Comparison of ENCODE assay signal across 8 mouse cellular contexts in the genomic region with DNA sequence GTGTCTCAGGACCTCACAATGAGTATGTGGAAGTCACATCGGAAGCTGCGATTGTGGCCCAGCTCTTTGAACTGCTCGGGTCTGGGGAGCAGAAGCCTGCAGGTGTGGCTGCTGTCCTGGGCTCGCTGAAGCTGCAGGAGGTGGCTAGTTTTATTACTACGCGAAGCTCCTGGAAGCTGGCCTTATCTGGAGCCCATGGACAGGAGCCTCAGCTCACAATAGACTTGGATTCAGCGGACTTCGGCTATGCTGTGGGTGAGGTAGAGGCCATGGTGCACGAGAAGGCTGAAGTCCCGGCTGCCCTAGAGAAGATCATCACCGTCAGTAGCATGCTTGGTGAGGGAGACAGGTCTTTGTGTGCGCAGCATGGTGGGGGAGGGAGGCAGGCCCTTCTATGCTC. TPM values are rescaled to one million over a fixed set of nuclear protein-coding genes. Genes with fewer than 3 reads are reported as not detected.
DNase-seq lines count a peak whose midpoint lies in the region; ATAC-seq and TF ChIP-seq lines count a peak whose summit lies in the region.

No protein-coding gene starts in this region.

- H3K4me1 ChIP-seq in heart, adult 2 months (ENCODE audit: control insufficient read depth, insufficient read depth, low read length) = peaks cover 6% of the 10 kb centered on the region
- peaks cover 34% of the 10 kb centered on the region for H3K4me1 ChIP-seq in forebrain, embryonic 16.5 days (replicated peaks; ENCODE audit: control insufficient read depth, insufficient read depth, low read length)
- H3K4me1 ChIP-seq in liver, embryonic 15.5 days (replicated peaks) = peaks cover 61% of the 10 kb centered on the region

- H3K27ac ChIP-seq in heart, adult 2 months = no peak overlapping the region
- no peak overlapping the region for H3K27ac ChIP-seq in forebrain, embryonic 16.5 days (ENCODE audit: low read length)
- peak overlapping the region; percentile 76 for H3K27ac ChIP-seq in liver, embryonic 15.5 days (replicated peaks)

- no peak overlapping the region for H3K9ac ChIP-seq in heart, adult 2 months (ENCODE audit: low read depth, low read length)
- peak overlapping the region; percentile 88 for H3K9ac ChIP-seq in forebrain, embryonic 16.5 days (replicated peaks; ENCODE audit: low read depth, low read length)
- H3K9ac ChIP-seq in liver, embryonic 15.5 days = 0 out of 2 replicates have a peak overlapping the region, but pooled peaks have one; percentile 74

- TF ChIP-seq CTCF in heart, adult 2 months (IDR thresholded peaks at IDR 0.05) = no peak
- TF ChIP-seq CTCF in C2C12 (IDR thresholded peaks at IDR 0.05; ENCODE audit: control insufficient read depth, insufficient read depth, insufficient read length) = no peak

- intact Hi-C loops in heart, adult 2 months (cut with DNase I) = loop anchor here (2.0 kb wide), 1 partner anchor 203 kb away; a partner anchor contains a TSS
- intact Hi-C loops in heart, postnatal 14 days (cut with DNase I) = loop anchor here (5.0 to 10.0 kb wide), 2 partner anchors 231 to 253 kb away; no protein-coding TSS in a partner anchor

- ATAC-seq in forebrain, embryonic 16.5 days = no peak
- no peak for ATAC-seq in liver, embryonic 15.5 days (ENCODE audit: insufficient read depth)

- 67% methylated on average over 12 of the region's 12 CpGs for WGBS in heart, adult 2 months
- 67% methylated on average over 12 of the region's 12 CpGs for WGBS in forebrain, embryonic 16.5 days
- WGBS in liver, embryonic 15.5 days (ENCODE audit: insufficient replicate concordance) = 50% methylated on average over 12 of the region's 12 CpGs

- no peak for TF ChIP-seq EP300 in heart, adult 2 months (IDR thresholded peaks at IDR 0.05; ENCODE audit: insufficient read depth, low read depth, low read length)

- H3K79me3 ChIP-seq in C2C12 (ENCODE audit: low read depth) = no peaks in the 10 kb centered on the region

- no peak for DNase-seq in heart, adult 2 months
- DNase-seq in heart, postnatal 14 days = no peak
- DNase-seq in adrenal gland, adult 2 months = no peak
- DNase-seq in lung, postnatal 4 days = no peak
- no peak for DNase-seq in adrenal gland, adult 18-20 months (ENCODE audit: low spot score in 2 of 2)

- no peaks in the 10 kb centered on the region for H3K27me3 ChIP-seq in heart, adult 2 months (ENCODE audit: control insufficient read depth, insufficient read depth, low read length)
- H3K27me3 ChIP-seq in C2C12 (ENCODE audit: control insufficient read depth, insufficient read depth, insufficient read length) = no peaks in the 10 kb centered on the region
- no peaks in the 10 kb centered on the region for H3K27me3 ChIP-seq in forebrain, embryonic 16.5 days (replicated peaks; ENCODE audit: control insufficient read depth, insufficient read depth, low read length)
- H3K27me3 ChIP-seq in liver, embryonic 15.5 days = 0 out of 2 replicates have a peak, but pooled peaks cover 4% of the 10 kb centered on the region

- H3K9me3 ChIP-seq in forebrain, embryonic 16.5 days (ENCODE audit: control insufficient read depth, low read length) = no peaks in the 10 kb centered on the region
- no peaks in the 10 kb centered on the region for H3K9me3 ChIP-seq in liver, embryonic 15.5 days (replicated peaks)

- H3K79me2 ChIP-seq in heart, adult 2 months (replicated peaks; ENCODE audit: control insufficient read depth, insufficient read depth, low read length) = no peaks in the 10 kb centered on the region
- H3K79me2 ChIP-seq in C2C12 (ENCODE audit: control insufficient read depth, insufficient read depth) = peaks cover 8% of the 10 kb centered on the region

- H3K4me2 ChIP-seq in forebrain, embryonic 16.5 days (ENCODE audit: low read length) = peak overlapping the region; percentile 80
- H3K4me2 ChIP-seq in liver, embryonic 15.5 days = peak overlapping the region; percentile 75

- peak overlapping the region; percentile 87; the same call in 1 of the 2 replicates for H3K4me3 ChIP-seq in heart, adult 2 months
- H3K4me3 ChIP-seq in C2C12 (ENCODE audit: insufficient read depth, poor library complexity, severe bottlenecking) = no peak overlapping the region
- peak overlapping the region; percentile 72 for H3K4me3 ChIP-seq in forebrain, embryonic 16.5 days (replicated peaks; ENCODE audit: low read length)
- H3K4me3 ChIP-seq in liver, embryonic 15.5 days (replicated peaks) = peak overlapping the region; percentile 83

- no peak for TF ChIP-seq POLR2A in heart, adult 2 months (IDR thresholded peaks at IDR 0.05; ENCODE audit: insufficient read depth, low read depth, low read length)

- no peaks in the 10 kb centered on the region for H3K36me3 ChIP-seq in heart, adult 2 months (ENCODE audit: control insufficient read depth, insufficient read depth, low read length)
- H3K36me3 ChIP-seq in C2C12 (ENCODE audit: control insufficient read depth, insufficient read depth) = peaks cover 9% of the 10 kb centered on the region
- H3K36me3 ChIP-seq in forebrain, embryonic 16.5 days (ENCODE audit: control insufficient read depth, insufficient read depth) = no peaks in the 10 kb centered on the region
- H3K36me3 ChIP-seq in liver, embryonic 15.5 days (replicated peaks) = peaks cover 18% of the 10 kb centered on the region

- H3ac ChIP-seq in C2C12 (ENCODE audit: control insufficient read depth, insufficient read length, low read depth) = peak overlapping the region; percentile 5

TF ChIP-seq in C2C12, 6 proteins besides CTCF, POLR2A, EP300 and RAD21:
- TF ChIP-seq MAX (IDR thresholded peaks at IDR 0.05) (no peak), CEBPB (IDR thresholded peaks at IDR 0.05; ENCODE audit: low read depth) (no peak), USF1 (IDR thresholded peaks at IDR 0.05; ENCODE audit: low read depth) (no peak), FOSL1 (IDR thresholded peaks at IDR 0.05; ENCODE audit: insufficient read depth, low read length, poor library complexity, severe bottlenecking) (no peak)

RNA-seq across cellular contexts. Expression of a gene that starts 1.1 kb away (rescaled TPM):
- 10 to 100 TPM; 10.7 to 13.4 TPM for total RNA-seq in heart, adult 2 months (2021)
- 8.2 and 9.7 TPM in 2 replicates for polyA plus RNA-seq in heart, adult 2 months (2012; rRNA removed)
- total RNA-seq in heart, postnatal 14 days (2021) = 10 to 100 TPM in 1 of 2 experiments, 1 to 10 TPM in 1; 9.6 to 11.4 TPM
- 11.5 TPM for polyA plus RNA-seq in C2C12 (2012; fragmentation: generic; extraction: Trizol)
- polyA plus RNA-seq in forebrain, embryonic 16.5 days (2015; fragmentation: Nextera tagmentation; extraction: Ambion mirVana) = 55.2 and 56.6 TPM in 2 replicates
- polyA plus RNA-seq in liver, embryonic 15.5 days (2015; fragmentation: Nextera tagmentation; extraction: Ambion mirVana) = 4.4 and 6.2 TPM in 2 replicates
- 10 to 100 TPM; 11.6 to 21.6 TPM for total RNA-seq in adrenal gland, adult 2 months (2021)
- polyA plus RNA-seq in adrenal gland, adult 2 months (2012; rRNA removed) = 6.0 and 6.7 TPM in 2 replicates
- total RNA-seq in adrenal gland, adult 18-20 months (2021) = 10 to 100 TPM; 10.9 to 12.0 TPM

RNA-seq across cellular contexts. Expression of a gene that starts 3.5 kb away (rescaled TPM):
- total RNA-seq in heart, adult 2 months (2021) = 1 to 10 TPM; 3.9 to 4.1 TPM
- 1.1 and 1.3 TPM in 2 replicates for polyA plus RNA-seq in heart, adult 2 months (2012; rRNA removed)
- 1 to 10 TPM; 2.5 to 3.3 TPM for total RNA-seq in heart, postnatal 14 days (2021)
- 0.63 TPM for polyA plus RNA-seq in C2C12 (2012; fragmentation: generic; extraction: Trizol)
- 21.5 and 32.9 TPM in 2 replicates for polyA plus RNA-seq in forebrain, embryonic 16.5 days (2015; fragmentation: Nextera tagmentation; extraction: Ambion mirVana)
- polyA plus RNA-seq in liver, embryonic 15.5 days (2015; fragmentation: Nextera tagmentation; extraction: Ambion mirVana) = 1.2 and 1.6 TPM in 2 replicates
- total RNA-seq in adrenal gland, adult 2 months (2021) = 1 to 10 TPM; 6.3 to 7.3 TPM
- 3.0 and 4.2 TPM in 2 replicates for polyA plus RNA-seq in adrenal gland, adult 2 months (2012; rRNA removed)
- total RNA-seq in adrenal gland, adult 18-20 months (2021) = 1 to 10 TPM; 6.1 to 7.4 TPM

RNA-seq across cellular contexts. Expression of a gene that starts 10.7 kb away (rescaled TPM):
- total RNA-seq in heart, adult 2 months (2021) = 1 to 10 TPM; 5.3 to 5.6 TPM
- polyA plus RNA-seq in heart, adult 2 months (2012; rRNA removed) = 8.2 and 10.2 TPM in 2 replicates
- total RNA-seq in heart, postnatal 14 days (2021) = 1 to 10 TPM; 4.6 to 5.4 TPM
- polyA plus RNA-seq in C2C12 (2012; fragmentation: generic; extraction: Trizol) = 3.9 TPM
- 13.3 and 16.5 TPM in 2 replicates for polyA plus RNA-seq in forebrain, embryonic 16.5 days (2015; fragmentation: Nextera tagmentation; extraction: Ambion mirVana)
- 16.3 and 17.4 TPM in 2 replicates for polyA plus RNA-seq in liver, embryonic 15.5 days (2015; fragmentation: Nextera tagmentation; extraction: Ambion mirVana)
- total RNA-seq in adrenal gland, adult 2 months (2021) = 10 to 100 TPM; 21.9 to 24.8 TPM
- 27.3 and 30.3 TPM in 2 replicates for polyA plus RNA-seq in adrenal gland, adult 2 months (2012; rRNA removed)
- total RNA-seq in adrenal gland, adult 18-20 months (2021) = 10 to 100 TPM; 25.8 to 29.4 TPM

RNA-seq across cellular contexts. Expression of a gene that starts 21.1 kb away (rescaled TPM):
- total RNA-seq in heart, adult 2 months (2021) = under 1 TPM in 1 of 2 experiments, not detected in 1; 0.23 TPM
- 0.25 and 0.32 TPM in 2 replicates for polyA plus RNA-seq in heart, adult 2 months (2012; rRNA removed)
- under 1 TPM; 0.10 to 0.36 TPM for total RNA-seq in heart, postnatal 14 days (2021)
- polyA plus RNA-seq in C2C12 (2012; fragmentation: generic; extraction: Trizol) = not detected
- polyA plus RNA-seq in forebrain, embryonic 16.5 days (2015; fragmentation: Nextera tagmentation; extraction: Ambion mirVana) = 33.6 and 45.1 TPM in 2 replicates
- polyA plus RNA-seq in liver, embryonic 15.5 days (2015; fragmentation: Nextera tagmentation; extraction: Ambion mirVana) = 0.02 TPM in 1 of 2 replicates, not detected in the other
- 1 to 10 TPM; 2.5 to 3.0 TPM for total RNA-seq in adrenal gland, adult 2 months (2021)
- 4.0 and 6.8 TPM in 2 replicates for polyA plus RNA-seq in adrenal gland, adult 2 months (2012; rRNA removed)
- total RNA-seq in adrenal gland, adult 18-20 months (2021) = 1 to 10 TPM; 3.0 TPM
